Mouse (Mus musculus) forebrain, embryonic 16.5 days (tissue): ENCODE results near the gene Vwa1. TPM values are rescaled to one million over a fixed set of nuclear protein-coding genes. Genes with fewer than 3 reads are reported as not detected.
A peak's percentile ranks its signal among the peaks of the same experiment; 100 is the strongest.
"Not testable (repeated sequence)": the region's sequence is repeated elsewhere in the genome, so short reads cannot be mapped to it uniquely, and the experiment has no call there.

Source experiments
- ATAC-seq: fragments of 200-750 bp; cut with Nextera tagmentation; 2 replicates; pipeline ENCODE4 v1.8.0; 2017; ENCODE audit warnings: mild to moderate bottlenecking, moderate library complexity
- H3K27ac ChIP-seq: fragments of 300-500 bp; sonication (generic); 2 replicates; pipeline ENCODE4 v1.5.1; 2014; ENCODE audit warnings: low read length, control low read depth
- H3K27me3 ChIP-seq: fragments of 300-500 bp; sonication (generic); replicated peaks from 2 replicates; pipeline ENCODE4 v1.6.1; 2014; ENCODE audit warnings: low read length; ENCODE audit not compliant: control insufficient read depth, insufficient read depth
- H3K36me3 ChIP-seq: fragments of 300-500 bp; sonication (generic); 2 replicates; pipeline ENCODE4 v1.6.1; 2014; ENCODE audit not compliant: control insufficient read depth, insufficient read depth
- H3K4me1 ChIP-seq: fragments of 300-500 bp; sonication (generic); replicated peaks from 2 replicates; pipeline ENCODE4 v1.6.1; 2014; ENCODE audit warnings: low read length; ENCODE audit not compliant: control insufficient read depth, insufficient read depth
- H3K4me2 ChIP-seq: fragments of 300-500 bp; sonication (generic); 2 replicates; pipeline ENCODE4 v1.6.1; 2014; ENCODE audit warnings: mild to moderate bottlenecking, low read length, control low read depth
- H3K4me3 ChIP-seq: fragments of 300-500 bp; sonication (generic); replicated peaks from 2 replicates; pipeline ENCODE4 v1.5.1; 2014; ENCODE audit warnings: mild to moderate bottlenecking, low read length, control low read depth
- H3K9ac ChIP-seq: fragments of 300-500 bp; sonication (generic); replicated peaks from 2 replicates; pipeline ENCODE4 v1.6.1; 2014; ENCODE audit warnings: low read depth, low read length, control low read depth
- H3K9me3 ChIP-seq: fragments of 300-500 bp; sonication (generic); 2 replicates; pipeline ENCODE4 v1.6.1; 2016; ENCODE audit warnings: low read length; ENCODE audit not compliant: control insufficient read depth
- WGBS: fragments of 180-500 bp; shearing (Covaris S2); extraction: QIAGEN DNeasy Blood & Tissue Kit; methylation state at CpG from one replicate; pipeline ENCODE4 v1.1.7; 2014; 5-methylcytosine and 5-hydroxymethylcytosine counted together
- polyA plus RNA-seq: library from polyadenylated mRNA; unstranded; fragments of >200 nt; fragmentation: Nextera tagmentation; extraction: Ambion mirVana; gene quantifications from 2 replicates; pipeline ENCODE4 v1.2.1, GENCODE M21; 2015

The Vwa1 gene
- polyA plus RNA-seq, 1 experiment from 2014 or later = 27.3 TPM

GRCm38 (mm10) chr4:155802075-155802474 lies 27.6 kb upstream of the Vwa1 start:
- H3K4me3 ChIP-seq = no peak overlapping the region
- no peak overlapping the region for H3K27ac ChIP-seq
- H3K9ac ChIP-seq = no peak overlapping the region
- H3K4me2 ChIP-seq = no peak overlapping the region
- H3K9me3 ChIP-seq = no peaks in the 10 kb centered on the region
- WGBS = 86% methylated on average over 1 of the region's 1 CpGs
- H3K4me1 ChIP-seq = peaks cover 19% of the 10 kb centered on the region
- ATAC-seq = no peak
- no peaks in the 10 kb centered on the region for H3K36me3 ChIP-seq
- no peaks in the 10 kb centered on the region for H3K27me3 ChIP-seq

GRCm38 (mm10) chr4:155793730-155794129 lies 19.2 kb upstream of the Vwa1 start:
- Histone ChIP-seq H3K4me3 (no peak overlapping the region), H3K4me2 (no peak overlapping the region), H3K36me3 (no peaks in the 10 kb centered on the region), H3K9me3 (no peaks in the 10 kb centered on the region), H3K9ac (no peak overlapping the region), H3K4me1 (no peaks in the 10 kb centered on the region), H3K27ac (no peak overlapping the region), H3K27me3 (0 out of 2 replicates have a peak, but pooled peaks cover 2% of the 10 kb centered on the region)
- WGBS = 88% methylated on average over 2 of the region's 2 CpGs
- no peak for ATAC-seq

- Histone ChIP-seq H3K9ac (no peak overlapping the region), H3K9me3 (no peaks in the 10 kb centered on the region), H3K27me3 (0 out of 2 replicates have a peak, but pooled peaks cover 2% of the 10 kb centered on the region), H3K36me3 (no peaks in the 10 kb centered on the region), H3K4me1 (no peaks in the 10 kb centered on the region), H3K27ac (no peak overlapping the region), H3K4me3 (no peak overlapping the region), H3K4me2 (no peak overlapping the region)
- WGBS = 77% methylated on average over 24 of the region's 24 CpGs
- no peak for ATAC-seq
Observed at GRCm38 (mm10) chr4:155791240-155791933, 16.9 kb upstream of the Vwa1 start.

GRCm38 (mm10) chr4:155790650-155791161 lies 16.2 kb upstream of the Vwa1 start:
- ATAC-seq = no peak
- Histone ChIP-seq H3K27ac (no peak overlapping the region), H3K4me2 (no peak overlapping the region), H3K9me3 (no peaks in the 10 kb centered on the region), H3K4me1 (no peaks in the 10 kb centered on the region), H3K4me3 (no peak overlapping the region), H3K27me3 (0 out of 2 replicates have a peak, but pooled peaks cover 2% of the 10 kb centered on the region), H3K9ac (no peak overlapping the region), H3K36me3 (no peaks in the 10 kb centered on the region)
- WGBS = 61% methylated on average over 3 of the region's 3 CpGs

GRCm38 (mm10) chr4:155790021-155790489 lies 15.6 kb upstream of the Vwa1 start, which contains the start of gene Ankrd65:
Gene Ankrd65 (plus strand): TSS chr4:155790439.
- 76% methylated on average over 3 of the region's 3 CpGs for WGBS
- no peak within 1 kb of the TSS for H3K4me2 ChIP-seq

GRCm38 (mm10) chr4:155788833-155789232 lies 14.3 kb upstream of the Vwa1 start:
- H3K4me2 ChIP-seq, ATAC-seq, H3K9me3 ChIP-seq, H3K9ac ChIP-seq, H3K4me1 ChIP-seq, H3K36me3 ChIP-seq, H3K27ac ChIP-seq, H3K27me3 ChIP-seq, H3K4me3 ChIP-seq: not testable (repeated sequence)
- WGBS = 80% methylated on average over 4 of the region's 4 CpGs

More at GRCm38 (mm10) chr4:155790021-155790489, 15.6 kb upstream of the Vwa1 start, which contains the start of gene Ankrd65:
- 0 out of 2 replicates have a peak, but pooled peaks cover 2% of the 10 kb centered on the region for H3K27me3 ChIP-seq
- peaks cover 2% of the 10 kb centered on the region; the same call in 1 of the 2 replicates for H3K4me1 ChIP-seq
- H3K4me3 ChIP-seq = no peak within 1 kb of the TSS
- no peak within 1 kb of the TSS for H3K9ac ChIP-seq
- no peak within 1 kb of the TSS for H3K27ac ChIP-seq
- H3K36me3 ChIP-seq = no peaks in the 10 kb centered on the region
- no peaks in the 10 kb centered on the region for H3K9me3 ChIP-seq
- no peak for ATAC-seq

- H3K4me1 ChIP-seq = peaks cover 13% of the 10 kb centered on the region
- H3K9me3 ChIP-seq = no peaks in the 10 kb centered on the region
- no peak overlapping the region for H3K4me2 ChIP-seq
- no peak overlapping the region for H3K27ac ChIP-seq
- WGBS = 66% methylated on average over 3 of the region's 3 CpGs
- ATAC-seq = no peak
- H3K36me3 ChIP-seq = no peaks in the 10 kb centered on the region
- H3K9ac ChIP-seq = no peak overlapping the region
- H3K27me3 ChIP-seq = 0 out of 2 replicates have a peak, but pooled peaks cover 2% of the 10 kb centered on the region
- H3K4me3 ChIP-seq = no peak overlapping the region
Observed at GRCm38 (mm10) chr4:155788300-155788699, 13.8 kb upstream of the Vwa1 start.

- WGBS = 60% methylated on average over 5 of the region's 5 CpGs
- Histone ChIP-seq H3K36me3 (no peaks in the 10 kb centered on the region), H3K4me3 (peak within 1 kb of the TSS; percentile 60), H3K9ac (peak within 1 kb of the TSS; percentile 89), H3K4me1 (peaks cover 14% of the 10 kb centered on the region), H3K4me2 (peak within 1 kb of the TSS; percentile 75), H3K27me3 (0 out of 2 replicates have a peak, but pooled peaks cover 2% of the 10 kb centered on the region), H3K9me3 (no peaks in the 10 kb centered on the region), H3K27ac (no peak within 1 kb of the TSS)
- no peak for ATAC-seq
Observed at GRCm38 (mm10) chr4:155785819-155786218, 11.3 kb upstream of the Vwa1 start, which contains the start of gene Tmem88b. Gene Tmem88b (minus strand): TSS chr4:155785874.

- 83% methylated on average over 10 of the region's 10 CpGs for whole genome bisulfite sequencing
- H3K27ac ChIP-seq = no peak overlapping the region
- no peak for ATAC-seq
- no peaks in the 10 kb centered on the region for H3K9me3 ChIP-seq
- 0 out of 2 replicates have a peak, but pooled peaks cover 1% of the 10 kb centered on the region for H3K27me3 ChIP-seq
- H3K4me2 ChIP-seq = no peak overlapping the region
- H3K4me3 ChIP-seq = no peak overlapping the region
- H3K4me1 ChIP-seq = peaks cover 14% of the 10 kb centered on the region
- H3K36me3 ChIP-seq = no peaks in the 10 kb centered on the region
- no peak overlapping the region for H3K9ac ChIP-seq
Observed at GRCm38 (mm10) chr4:155785246-155785645, 10.7 kb upstream of the Vwa1 start.
